Mouse (Mus musculus) limb, embryonic 14.5 days (tissue): Measurements from ENCODE around the gene Tbx10. TPM values are rescaled to one million over a fixed set of nuclear protein-coding genes. Genes with fewer than 3 reads are reported as not detected.

Experiments used
- ATAC-seq: fragments of 200-750 bp; cut with Nextera tagmentation; 2 replicates; pipeline ENCODE4 v1.8.0; 2017; ENCODE audit warnings: low read depth, moderate number of reproducible peaks, moderate TSS enrichment; ENCODE audit not compliant: low FRiP score
- DNase-seq: peaks from one replicate; pipeline ENCODE4 v3.0.0-alpha.2; 2015; ENCODE audit warnings: low spot score
- H3K27ac ChIP-seq: fragments of 300-500 bp; sonication (generic); replicated peaks from 2 replicates; pipeline ENCODE4 v1.5.1; 2014; ENCODE audit warnings: low read depth, mild to moderate bottlenecking, low read length, moderate library complexity, mixed read lengths
- H3K27me3 ChIP-seq: fragments of 300-500 bp; sonication (generic); 2 replicates; pipeline ENCODE4 v1.6.1; 2014; ENCODE audit warnings: low read length, mixed read lengths; ENCODE audit not compliant: control insufficient read depth, insufficient read depth
- H3K36me3 ChIP-seq: fragments of 300-500 bp; sonication (generic); 2 replicates; pipeline ENCODE4 v1.6.1; 2014; ENCODE audit warnings: mild to moderate bottlenecking, low read length, moderate library complexity, mixed read lengths; ENCODE audit not compliant: control insufficient read depth, insufficient read depth
- H3K4me1 ChIP-seq: fragments of 300-500 bp; sonication (generic); 2 replicates; pipeline ENCODE4 v1.6.1; 2014; ENCODE audit warnings: antibody characterized with exemption, low read length, mixed read lengths; ENCODE audit not compliant: control insufficient read depth, insufficient read depth
- H3K4me2 ChIP-seq: fragments of 300-500 bp; sonication (generic); replicated peaks from 2 replicates; pipeline ENCODE4 v1.6.1; 2014; ENCODE audit warnings: low read depth, mild to moderate bottlenecking, low read length, moderate library complexity; ENCODE audit not compliant: severe bottlenecking
- H3K4me3 ChIP-seq: fragments of 300-500 bp; sonication (generic); replicated peaks from 2 replicates; pipeline ENCODE4 v1.5.1; 2014; ENCODE audit warnings: low read length
- H3K9ac ChIP-seq: fragments of 300-500 bp; sonication (generic); 2 replicates; pipeline ENCODE4 v1.6.1; 2014; ENCODE audit warnings: mild to moderate bottlenecking, low read depth, low read length, moderate library complexity; ENCODE audit not compliant: severe bottlenecking
- H3K9me3 ChIP-seq: fragments of 300-500 bp; sonication (generic); 2 replicates; pipeline ENCODE4 v1.6.1; 2016; ENCODE audit warnings: low read length; ENCODE audit not compliant: control insufficient read depth
- POLR2A ChIP-seq: fragments of 200-500 bp; IDR thresholded peaks from 2 replicates; pipeline ENCODE4 v1.8.0; 2012; ENCODE audit warnings: inconsistent platforms, mild to moderate bottlenecking, moderate library complexity, borderline replicate concordance; ENCODE audit not compliant: insufficient read depth, insufficient read length; ENCODE audit errors: extremely low read depth
- WGBS: fragments of 180-500 bp; shearing (Covaris S2); extraction: QIAGEN DNeasy Blood & Tissue Kit; methylation state at CpG from one replicate; pipeline ENCODE4 v1.1.7; 2014; 5-methylcytosine and 5-hydroxymethylcytosine counted together
- polyA plus RNA-seq, 2 experiments: library from polyadenylated mRNA; depleted of rRNA in 1 of 2; stranded (reverse) in 1 of 2; unstranded in 1 of 2; fragments of >200 nt; fragmentation: Nextera tagmentation in 1 of 2; extraction: Ambion mirVana in 1 of 2; gene quantifications; 2 replicates each; pipeline versions ENCODE4 v1.2.1 to v1.2.3; 2012 to 2014

Gene Tbx10
- polyA plus RNA-seq, 2 experiments: 0.08 to 0.28 TPM

DNA sequence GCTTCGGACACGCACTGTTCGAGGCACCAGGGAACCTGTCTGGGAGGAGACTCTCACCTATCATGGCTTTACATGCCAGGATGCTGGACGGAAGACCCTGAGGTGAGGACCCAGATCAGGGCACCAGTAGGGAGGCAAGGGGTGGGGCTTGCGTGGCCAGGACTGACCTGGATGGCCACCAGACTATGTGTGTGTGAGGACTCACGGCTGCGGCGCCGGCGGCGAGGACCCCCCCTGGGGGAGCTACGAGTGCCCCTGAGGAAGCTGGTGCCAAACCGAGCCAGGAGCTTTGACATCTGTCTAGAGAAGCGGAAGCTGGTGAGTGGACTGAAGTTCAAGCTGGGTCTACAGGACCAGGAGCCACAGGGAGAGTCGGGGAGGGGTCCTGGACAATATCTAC lies 11.8 kb downstream of the Tbx10 start:
- no peak overlapping the region for H3K9ac ChIP-seq
- 85% methylated on average over 15 of the region's 15 CpGs for WGBS

DNA sequence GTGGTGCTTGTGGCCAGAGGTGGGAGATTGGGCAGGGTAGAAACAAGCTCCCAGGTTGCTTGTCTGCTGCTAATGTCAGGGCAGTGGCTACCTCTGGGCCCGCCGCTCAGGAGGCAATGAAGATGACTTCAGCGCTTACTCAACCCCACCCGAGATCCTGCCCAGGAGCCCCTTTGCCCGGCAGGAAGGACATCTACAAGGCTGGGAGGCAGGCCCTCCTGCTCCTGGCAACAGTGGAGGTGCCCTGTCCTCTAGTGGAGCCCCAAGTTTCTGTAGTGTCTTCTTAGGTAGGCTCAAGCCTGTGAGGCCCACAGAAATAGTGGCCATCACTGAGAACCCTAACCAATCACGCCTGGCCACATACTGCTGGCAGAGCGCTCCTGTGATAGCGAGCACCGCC lies 12.5 kb downstream of the Tbx10 start:
- no peak for ATAC-seq
- no peak for DNase-seq
- H3K9ac ChIP-seq: no peak overlapping the region
- H3K27me3 ChIP-seq: no peaks in the 10 kb centered on the region
- no peak for TF ChIP-seq POLR2A
- H3K36me3 ChIP-seq: peaks cover 55% of the 10 kb centered on the region
- H3K4me3 ChIP-seq: no peak overlapping the region
- WGBS: 89% methylated on average over 9 of the region's 9 CpGs
- H3K27ac ChIP-seq: no peak overlapping the region
- H3K4me1 ChIP-seq: peaks cover 8% of the 10 kb centered on the region
- H3K9me3 ChIP-seq: no peaks in the 10 kb centered on the region
- H3K4me2 ChIP-seq: no peak overlapping the region

More for the DNA sequence above, 11.8 kb downstream of the Tbx10 start:
- no peak for DNase-seq
- Histone ChIP-seq H3K4me3 (no peak overlapping the region), H3K27ac (no peak overlapping the region), H3K36me3 (peaks cover 48% of the 10 kb centered on the region), H3K4me1 (peaks cover 12% of the 10 kb centered on the region), H3K4me2 (no peak overlapping the region), H3K9me3 (no peaks in the 10 kb centered on the region), H3K27me3 (no peaks in the 10 kb centered on the region)
- TF ChIP-seq POLR2A: no peak
- no peak for ATAC-seq

DNA sequence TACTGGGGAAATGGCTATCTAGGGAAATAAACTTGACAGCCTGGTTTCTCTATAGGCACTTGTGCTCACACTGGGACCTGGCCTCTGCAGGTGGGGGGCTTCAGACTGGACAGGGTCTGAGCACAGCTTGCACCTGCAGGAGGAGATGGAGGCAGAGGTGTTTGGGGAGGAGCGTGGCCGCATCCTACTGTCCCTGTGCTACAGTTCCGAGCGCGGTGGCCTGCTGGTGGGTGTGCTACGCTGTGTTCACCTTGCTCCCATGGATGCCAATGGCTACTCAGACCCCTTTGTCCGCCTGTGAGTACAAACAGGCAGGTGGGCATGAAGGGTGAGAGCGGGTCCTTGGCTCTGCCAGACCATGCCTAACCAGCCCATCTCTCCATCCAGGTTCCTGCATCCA lies 13.4 kb downstream of the Tbx10 start:
- 94% methylated on average over 8 of the region's 8 CpGs for WGBS
- Histone ChIP-seq H3K4me2 (no peak overlapping the region), H3K9me3 (no peaks in the 10 kb centered on the region), H3K27ac (no peak overlapping the region), H3K4me1 (peaks cover 6% of the 10 kb centered on the region), H3K4me3 (no peak overlapping the region), H3K36me3 (peaks cover 62% of the 10 kb centered on the region), H3K9ac (no peak overlapping the region), H3K27me3 (no peaks in the 10 kb centered on the region)
- no peak for TF ChIP-seq POLR2A
- DNase-seq: no peak
- no peak for ATAC-seq

DNA sequence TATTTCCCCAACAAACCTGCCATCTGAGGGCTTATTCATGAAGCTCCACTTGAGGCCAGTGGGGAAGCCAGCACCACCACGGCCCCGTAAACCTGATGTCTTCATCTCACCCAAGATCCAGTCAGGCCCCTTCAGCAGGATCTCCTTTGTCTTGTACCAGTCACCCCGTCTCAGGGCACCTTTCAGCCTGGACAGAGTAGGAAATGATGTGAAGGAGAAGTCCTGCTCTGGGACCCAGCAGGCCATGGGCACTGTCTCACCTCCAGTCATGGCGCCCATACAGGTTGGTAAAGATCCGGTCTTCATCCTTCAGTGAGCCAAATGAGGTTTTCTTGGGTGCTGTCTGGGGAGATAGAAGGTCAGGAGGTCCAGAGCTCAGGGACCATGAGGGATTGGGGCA lies 18.5 kb downstream of the Tbx10 start:
- Histone ChIP-seq H3K9me3 (no peaks in the 10 kb centered on the region), H3K4me3 (no peak overlapping the region), H3K27ac (no peak overlapping the region), H3K36me3 (peaks cover 49% of the 10 kb centered on the region), H3K9ac (no peak overlapping the region), H3K27me3 (no peaks in the 10 kb centered on the region), H3K4me2 (no peak overlapping the region), H3K4me1 (peaks cover 8% of the 10 kb centered on the region)
- 89% methylated on average over 5 of the region's 5 CpGs for WGBS
- ATAC-seq (no peak), DNase-seq (no peak)
- no peak for TF ChIP-seq POLR2A

DNA sequence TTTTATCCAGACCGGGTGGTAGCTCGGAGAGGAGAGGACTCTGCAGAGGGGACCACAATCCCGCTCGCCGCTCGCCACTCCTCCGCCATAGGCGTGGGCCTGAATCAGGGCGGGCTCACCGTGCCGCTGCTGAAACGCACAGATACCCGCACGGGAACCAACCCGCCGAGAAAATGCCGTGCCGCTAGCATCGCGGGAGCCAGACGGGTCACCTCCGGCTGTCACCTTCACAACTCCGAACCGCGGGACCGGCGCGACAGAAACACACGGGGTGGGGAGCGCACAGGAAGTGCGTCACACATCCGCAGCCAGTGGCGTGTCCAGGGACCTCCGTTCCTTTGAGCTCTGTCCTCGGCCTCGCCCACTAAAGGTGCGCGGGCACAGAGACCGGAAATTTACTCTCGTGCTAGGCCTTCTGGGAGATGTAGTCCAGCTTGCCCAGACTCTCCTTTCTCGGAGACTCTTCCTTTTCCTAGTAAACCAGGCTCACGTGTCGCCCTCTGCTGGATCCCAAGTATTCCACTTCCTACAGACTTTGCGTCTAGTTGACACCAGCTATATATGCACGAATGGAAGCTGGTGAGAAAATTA lies 20.0 kb downstream of the Tbx10 start, which contains the start of gene Ndufv1:
Gene Ndufv1 (minus strand): TSS at position 375 of the 591 bp plus-strand sequence.
- no peak for TF ChIP-seq POLR2A
- peak; percentile 99 for DNase-seq
- Histone ChIP-seq H3K9ac (peak within 1 kb of the TSS; percentile 73), H3K4me3 (peak within 1 kb of the TSS; percentile 89), H3K9me3 (no peaks in the 10 kb centered on the region), H3K27me3 (no peaks in the 10 kb centered on the region), H3K4me2 (peak within 1 kb of the TSS; percentile 57), H3K36me3 (peaks cover 35% of the 10 kb centered on the region), H3K4me1 (peaks cover 8% of the 10 kb centered on the region), H3K27ac (peak within 1 kb of the TSS; percentile 63; the same call in 1 of the 2 replicates)
- peak; percentile 99 for ATAC-seq
- WGBS: 1% methylated on average over 45 of the region's 45 CpGs
